Mouse (Mus musculus): ENCODE measurements at regions not wholly inside any gene's neighbourhood (a gene's known extent, or its start where the extent isn't known, plus 50 kb on each side); places are given as distances from the start of the nearest gene placed in this dataset.

DNA sequence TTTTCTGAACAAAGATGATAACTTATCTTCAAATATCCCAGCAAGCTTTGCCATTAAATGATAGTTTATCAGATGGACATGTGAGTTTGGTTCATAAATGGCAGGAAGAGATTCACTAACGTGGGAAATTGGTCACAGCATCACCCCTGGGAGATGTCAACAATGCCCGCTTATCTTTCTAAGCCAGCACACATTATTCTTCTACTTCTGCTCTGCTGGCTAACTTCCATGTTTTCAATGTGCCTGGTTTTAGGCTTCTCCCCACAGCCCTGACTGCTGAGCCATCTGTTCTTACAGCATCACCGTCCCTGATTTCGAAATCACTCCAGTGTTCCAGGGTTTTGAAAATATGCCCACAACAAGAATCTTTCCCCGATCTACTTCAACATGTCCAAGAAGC lies 2175.4 kb downstream of the 9330182O14Rik start:
- DNase-seq (ENCODE audit: low spot score) = no peak

DNA sequence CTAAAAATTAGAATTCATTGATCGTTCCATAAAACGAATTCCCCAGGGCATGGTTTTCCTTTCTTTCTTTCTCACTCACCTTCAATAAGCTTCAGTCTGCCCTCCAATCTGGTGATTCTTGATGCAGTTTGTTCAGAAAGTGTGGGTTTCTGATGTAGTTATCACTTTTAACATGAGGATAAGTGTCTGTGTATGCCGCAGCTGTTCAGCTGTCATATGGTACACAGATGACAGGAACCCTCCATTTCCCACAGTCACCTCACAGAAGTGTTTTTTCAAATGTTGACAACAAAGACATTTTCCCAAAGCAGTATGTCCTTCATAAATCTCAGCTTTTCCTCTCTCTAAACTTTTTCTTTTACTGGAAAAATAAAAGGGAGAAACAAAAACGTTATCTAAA lies 2177.0 kb downstream of the 9330182O14Rik start:
- DNase-seq (ENCODE audit: low spot score) = no peak

DNA sequence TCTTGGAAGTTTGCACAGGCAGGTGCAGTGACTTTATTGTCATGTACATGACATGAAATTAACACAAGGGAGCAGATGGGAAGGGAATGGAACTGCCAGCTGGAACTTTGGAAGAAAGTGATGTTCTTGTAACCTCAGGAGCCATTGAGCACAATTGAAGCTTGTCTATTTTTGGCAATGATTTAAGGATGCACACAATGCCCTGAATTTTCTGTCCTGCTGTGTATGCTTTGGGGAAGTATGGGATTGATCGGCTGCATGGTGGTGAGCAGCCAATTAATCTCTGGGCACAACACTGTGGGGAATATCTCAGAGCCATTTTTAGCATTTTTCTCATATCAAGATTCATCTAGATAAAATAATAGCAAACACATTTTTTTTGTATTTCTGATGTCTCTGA lies 2186.2 kb downstream of the 9330182O14Rik start:
- no peak for DNase-seq (ENCODE audit: low spot score)

DNA sequence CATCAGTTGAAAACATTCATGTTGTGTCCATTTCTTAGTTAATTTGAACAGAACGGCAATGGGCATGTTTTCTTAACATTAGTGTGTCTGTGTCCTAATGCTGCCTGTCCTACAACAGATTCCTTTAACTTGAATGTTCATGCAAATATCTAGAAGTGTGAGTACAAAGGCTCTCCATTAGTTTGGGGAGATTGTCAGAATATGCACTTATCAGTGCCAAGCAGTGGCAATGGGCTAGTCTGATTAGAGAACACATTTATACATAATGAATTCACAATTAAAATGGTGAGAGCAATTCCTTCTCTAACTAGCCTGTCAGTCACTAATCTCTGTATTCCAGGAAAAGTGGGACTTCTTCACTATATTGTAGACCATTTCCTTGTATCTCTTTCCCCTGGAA lies 2188.8 kb downstream of the 9330182O14Rik start:
- no peak for DNase-seq (ENCODE audit: low spot score)

DNA sequence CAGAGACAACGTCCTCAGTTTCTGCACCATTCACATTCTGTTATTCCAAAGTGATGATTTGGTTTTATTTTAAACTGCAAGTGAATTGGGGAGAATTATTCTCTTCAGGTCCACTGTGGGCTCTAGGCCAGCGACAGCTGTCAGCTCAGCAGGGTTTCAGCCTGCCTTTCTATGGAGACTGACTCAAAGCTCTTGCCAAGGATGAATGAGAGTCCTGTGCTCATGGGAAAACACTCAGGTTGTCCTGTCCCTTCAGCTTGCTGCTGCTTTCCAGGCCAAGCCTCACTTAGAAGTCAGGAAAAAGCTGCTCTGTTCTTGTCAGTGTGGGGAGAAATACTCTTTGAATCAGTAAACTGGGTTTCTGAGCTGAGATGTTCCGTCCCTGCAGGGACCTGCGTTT lies 2191.1 kb downstream of the 9330182O14Rik start:
- no peak for DNase-seq (ENCODE audit: low spot score)

DNA sequence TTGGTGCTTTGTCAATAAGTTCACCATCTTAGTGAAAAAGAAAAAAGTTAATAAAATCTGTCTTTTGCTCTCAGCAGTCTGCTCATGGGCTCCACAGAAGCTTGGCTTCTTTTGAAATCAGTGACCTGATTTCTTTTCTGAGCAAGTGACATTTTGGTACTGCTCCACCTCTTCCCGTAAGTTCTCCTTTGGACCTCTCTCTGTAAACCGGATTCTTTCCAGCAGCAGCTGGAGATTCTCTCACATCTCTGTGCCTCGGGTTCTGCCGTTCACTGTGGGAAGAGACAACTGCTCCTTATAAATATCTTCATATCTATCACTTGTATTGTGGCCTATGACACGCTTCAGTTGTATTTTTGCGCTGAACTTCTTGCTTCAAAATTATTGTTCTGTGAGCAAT lies 2194.4 kb downstream of the 9330182O14Rik start:
- no peak for DNase-seq (ENCODE audit: low spot score)

DNA sequence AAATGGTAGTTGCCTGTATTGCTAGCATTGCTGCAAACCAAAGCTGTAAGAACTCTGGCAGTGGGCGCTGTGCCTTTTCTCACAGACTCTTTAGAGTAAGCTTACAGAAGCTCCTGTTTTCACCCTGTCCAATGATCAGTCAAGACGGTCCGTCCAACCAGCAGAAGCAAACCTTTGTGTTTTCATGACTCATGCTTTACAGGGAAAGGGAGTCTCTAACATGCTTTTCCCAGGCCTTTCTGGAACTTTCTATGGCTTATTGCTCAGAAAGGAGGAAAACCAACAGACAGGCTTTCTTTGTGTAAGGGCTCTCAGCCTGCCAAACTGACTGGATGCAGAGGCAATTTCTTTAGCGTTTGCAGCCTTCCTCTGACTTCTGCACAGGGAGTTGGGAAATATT lies 2195.6 kb downstream of the 9330182O14Rik start:
- DNase-seq (ENCODE audit: low spot score) = no peak

DNA sequence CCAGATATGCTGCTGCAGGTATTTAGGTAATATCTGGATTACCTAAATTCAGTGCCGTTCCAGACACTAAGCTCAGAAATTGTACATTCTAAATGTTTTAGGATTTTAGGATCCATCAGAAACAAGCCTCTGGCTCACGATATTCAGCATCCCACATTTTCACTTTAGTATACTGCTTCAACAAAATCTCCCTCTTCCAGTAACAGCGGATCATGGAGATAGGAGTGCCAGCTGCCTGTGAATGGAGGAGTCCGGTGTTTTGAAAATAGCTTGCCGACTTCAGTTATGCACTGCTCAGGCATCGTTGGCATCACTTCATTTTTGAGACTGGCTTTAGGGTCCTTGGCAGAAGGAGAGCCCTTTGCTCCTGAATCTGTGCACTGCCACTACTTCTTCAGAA lies 2199.5 kb downstream of the 9330182O14Rik start:
- no peak for DNase-seq (ENCODE audit: low spot score)

DNA sequence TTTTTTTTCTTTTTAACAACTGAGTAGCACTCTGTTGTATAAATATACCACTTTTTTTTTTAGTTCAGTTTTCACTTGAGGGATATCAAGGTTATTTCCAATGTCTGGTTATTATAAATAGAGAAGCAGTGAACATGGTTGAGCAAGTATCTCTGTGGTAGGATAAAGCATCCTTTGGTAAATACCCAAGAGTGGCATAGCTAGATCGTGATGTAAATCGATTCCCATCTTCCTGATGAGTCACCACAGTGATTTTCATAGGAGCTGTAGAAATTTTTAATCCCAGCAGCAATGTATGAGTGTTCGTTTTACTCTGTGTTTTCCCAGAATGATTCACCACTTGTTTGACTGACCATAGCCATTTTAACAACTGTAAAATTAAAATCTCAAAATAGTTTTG lies 2212.0 kb downstream of the 9330182O14Rik start:
- no peak for DNase-seq (ENCODE audit: low spot score)

DNA sequence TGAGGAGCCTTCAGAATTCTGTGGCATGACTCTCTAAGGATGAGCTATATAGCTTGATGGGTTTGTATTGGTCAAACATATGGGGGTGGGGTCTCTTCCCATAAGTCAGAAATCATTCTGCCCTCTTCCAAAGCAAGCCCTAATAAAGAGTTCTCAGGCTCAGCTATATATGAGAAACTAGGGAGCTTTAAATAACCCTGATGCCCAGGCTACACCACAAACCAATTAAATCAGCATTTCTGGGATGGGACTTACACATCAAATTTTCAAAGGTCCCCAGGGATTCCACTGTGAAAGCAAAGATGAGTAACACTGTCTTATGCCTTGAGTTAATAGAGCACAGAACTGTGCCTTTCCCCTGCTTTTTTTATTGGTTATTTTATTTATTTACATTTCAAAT lies 2227.7 kb downstream of the 9330182O14Rik start:
- no peak for DNase-seq (ENCODE audit: low spot score)

DNA sequence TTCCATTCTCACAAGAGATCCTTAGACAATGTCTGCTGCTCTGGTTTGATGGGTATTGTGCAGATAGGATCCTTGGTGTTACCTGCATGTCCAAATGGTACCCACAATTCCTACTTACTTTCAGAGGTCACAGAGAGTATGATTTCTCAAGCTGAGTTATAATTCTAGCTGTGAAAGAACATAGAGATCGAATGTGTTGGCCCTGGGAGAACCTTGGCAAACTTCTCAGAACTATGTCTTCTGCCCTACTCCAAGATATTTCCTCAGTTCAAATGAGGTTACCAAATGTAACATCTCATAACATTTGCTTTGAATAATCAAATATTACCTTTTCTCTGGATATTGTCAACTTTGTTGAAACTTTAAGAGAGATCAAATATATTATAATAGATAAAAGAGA lies 2230.8 kb downstream of the 9330182O14Rik start:
- no peak for DNase-seq (ENCODE audit: low spot score)

DNA sequence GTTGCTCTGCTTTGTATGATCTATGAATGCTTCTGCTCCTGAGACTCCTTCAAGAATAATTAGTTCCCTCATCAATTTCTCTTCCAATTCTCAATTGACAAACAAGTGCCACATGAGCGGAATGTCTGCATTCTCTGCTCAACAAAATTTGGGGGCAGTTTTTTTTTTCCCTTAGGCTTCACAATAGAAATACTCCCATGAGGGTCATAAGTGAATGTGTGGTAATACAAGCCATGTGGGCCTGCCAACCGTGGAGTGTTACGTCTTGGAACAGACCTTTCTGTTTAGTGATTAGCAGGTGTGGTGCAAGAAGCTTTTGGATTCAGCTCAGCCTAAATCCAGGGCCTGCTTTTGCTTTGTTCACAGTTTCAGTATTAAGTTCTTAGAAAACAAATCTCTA lies 2232.6 kb downstream of the 9330182O14Rik start:
- DNase-seq (ENCODE audit: low spot score) = no peak

DNA sequence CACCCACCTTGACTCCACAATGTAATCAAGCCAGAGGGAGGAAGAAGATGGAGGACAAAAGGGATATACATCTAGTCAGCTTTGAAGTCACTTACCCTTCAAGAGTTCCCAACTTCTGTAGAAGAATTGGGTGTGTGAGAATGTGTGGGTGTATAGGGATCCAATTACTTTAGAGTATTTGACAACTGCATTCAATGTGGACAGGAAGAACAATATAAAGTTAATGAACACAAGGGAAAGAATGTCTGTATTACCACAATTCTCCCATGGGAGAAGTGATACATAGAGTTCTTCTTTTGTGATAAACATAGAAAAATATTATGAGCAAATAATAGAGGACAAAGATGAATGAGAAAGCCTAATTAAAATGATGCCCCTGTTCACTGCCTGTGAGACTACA lies 2235.4 kb downstream of the 9330182O14Rik start:
- no peak for DNase-seq (ENCODE audit: low spot score)

DNA sequence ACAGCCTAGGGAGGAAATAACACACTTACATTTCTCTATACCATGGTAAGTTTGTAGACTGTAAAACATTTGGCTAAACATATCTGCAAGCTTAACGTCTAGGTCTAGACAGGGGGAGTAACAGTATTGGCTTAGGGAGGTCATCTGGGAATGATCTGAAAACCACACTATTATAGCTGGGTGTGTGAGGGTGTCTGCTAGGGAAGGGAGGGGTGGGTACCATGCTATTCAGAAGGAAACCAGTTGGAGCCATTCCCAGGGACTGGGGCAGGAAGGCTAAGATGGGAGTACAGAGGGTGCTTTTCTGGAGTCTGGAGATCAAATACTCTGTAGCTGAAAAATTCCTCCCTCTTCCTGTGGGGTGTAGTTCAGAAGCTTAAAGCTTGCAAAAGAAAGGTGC lies 2235.9 kb downstream of the 9330182O14Rik start:
- DNase-seq (ENCODE audit: low spot score) = no peak

DNA sequence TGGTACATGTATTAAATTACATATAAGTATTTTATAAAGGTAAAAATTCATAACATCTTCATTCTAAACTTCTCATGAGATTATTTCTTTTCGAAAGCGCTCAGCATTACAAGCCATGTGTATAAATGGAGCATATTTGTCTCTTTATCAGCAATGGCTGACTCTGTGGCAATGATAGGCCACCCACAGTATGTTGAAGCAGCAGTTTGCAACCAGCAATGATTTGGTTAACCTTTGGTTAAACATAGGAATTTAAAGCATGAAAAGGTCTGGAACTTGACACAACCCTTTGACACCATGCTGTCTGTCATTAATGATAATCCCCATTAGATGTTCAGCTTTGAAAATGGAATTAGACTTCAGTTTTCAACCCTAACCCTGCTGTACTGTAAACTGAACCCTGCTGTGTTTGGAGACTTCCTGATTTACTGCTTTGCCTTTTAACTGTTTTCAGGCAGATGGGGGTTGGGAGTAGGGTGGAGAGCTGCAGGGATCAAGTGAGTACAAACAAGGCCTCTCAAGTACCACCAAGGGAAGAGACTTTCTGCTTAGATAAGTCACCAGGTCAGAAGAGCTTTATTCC lies 2238.6 kb downstream of the 9330182O14Rik start:
- DNase-seq (ENCODE audit: low spot score) = no peak
